Mouse (Mus musculus): ENCODE measurements around the gene Tbccd1.

- TF ChIP-seq CTCF (IDR thresholded peaks at IDR 0.05; ENCODE audit: control insufficient read depth, insufficient read depth, insufficient read length) (no peak), FOSL1 (IDR thresholded peaks at IDR 0.05; ENCODE audit: insufficient read depth, low read length, poor library complexity, severe bottlenecking) (no peak), USF1 (IDR thresholded peaks at IDR 0.05; ENCODE audit: low read depth) (no peak)
Observed at GRCm38 (mm10) chr16:22888835-22889234, 31.4 kb upstream of the Tbccd1 start.
